In the genomic region with DNA sequence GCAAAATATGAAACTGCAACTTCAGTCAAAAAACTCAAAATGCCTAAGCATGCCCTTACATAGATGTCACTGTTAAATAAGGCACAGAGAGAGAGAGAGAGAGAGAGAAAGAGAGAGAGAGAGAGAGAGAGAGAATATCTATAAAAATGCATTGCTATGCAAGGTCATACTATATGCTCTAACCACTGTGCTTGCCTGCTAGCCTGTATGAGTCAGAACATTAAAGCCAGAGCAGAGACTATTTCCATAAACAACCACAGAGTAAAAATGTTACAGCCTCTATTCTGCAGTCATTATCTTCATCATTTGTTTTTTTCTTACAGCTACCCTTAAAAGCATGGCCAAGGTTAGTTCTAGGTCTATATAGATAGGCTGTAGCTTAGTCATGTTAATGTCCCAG, we compare ENCODE assay signal across 14 mouse cellular contexts. TPM values are rescaled to one million over a fixed set of nuclear protein-coding genes. Genes with fewer than 3 reads are reported as not detected.
"Had no signal": no experiment of that assay in that cellular context is flagged by ENCODE, and none has a peak within 500 bp of the region (broad histone marks: within the 10 kb centered on the region; RNA-seq: fewer than 3 reads in every experiment).

No protein-coding gene starts in this region.

- H3K4me3 ChIP-seq: kidney, embryonic 15.5 days; left cerebral cortex, adult 2 months; limb, embryonic 10.5 days; liver, embryonic 12.5 days; myocyte; neural tube, embryonic 15.5 days had no signal

- DNase-seq: kidney, postnatal 14 days; lung, postnatal 10 days; midbrain, embryonic 14.5 days; right cerebral cortex, adult 18-20 months; right cerebral cortex, postnatal 25 days; thymus, postnatal 36 days had no signal

- H3K27ac ChIP-seq: kidney, embryonic 15.5 days; left cerebral cortex, adult 2 months; limb, embryonic 10.5 days; liver, embryonic 12.5 days had no signal

- H3K36me3 ChIP-seq: limb, embryonic 10.5 days; neural tube, embryonic 15.5 days had no signal

RNA-seq across cellular contexts. Expression of a gene that starts 33.8 kb away (rescaled TPM):
- polyA plus RNA-seq: kidney, embryonic 15.5 days; limb, embryonic 10.5 days; myocyte; neural tube, embryonic 11.5 days; neural tube, embryonic 15.5 days; stomach, embryonic 16.5 days had no signal
